Mouse (Mus musculus) ES-Bruce4 (cell line): ENCODE measurements around the gene Prkd2.

Experiments
- CTCF ChIP-seq: IDR thresholded peaks from one replicate; pipeline ENCODE4 v1.8.1; 2011; ENCODE audit warnings: low read depth, low read length
- POLR2A ChIP-seq: IDR thresholded peaks from one replicate; pipeline ENCODE4 v1.8.1; 2011; ENCODE audit warnings: low read length; ENCODE audit not compliant: insufficient read depth

DNA sequence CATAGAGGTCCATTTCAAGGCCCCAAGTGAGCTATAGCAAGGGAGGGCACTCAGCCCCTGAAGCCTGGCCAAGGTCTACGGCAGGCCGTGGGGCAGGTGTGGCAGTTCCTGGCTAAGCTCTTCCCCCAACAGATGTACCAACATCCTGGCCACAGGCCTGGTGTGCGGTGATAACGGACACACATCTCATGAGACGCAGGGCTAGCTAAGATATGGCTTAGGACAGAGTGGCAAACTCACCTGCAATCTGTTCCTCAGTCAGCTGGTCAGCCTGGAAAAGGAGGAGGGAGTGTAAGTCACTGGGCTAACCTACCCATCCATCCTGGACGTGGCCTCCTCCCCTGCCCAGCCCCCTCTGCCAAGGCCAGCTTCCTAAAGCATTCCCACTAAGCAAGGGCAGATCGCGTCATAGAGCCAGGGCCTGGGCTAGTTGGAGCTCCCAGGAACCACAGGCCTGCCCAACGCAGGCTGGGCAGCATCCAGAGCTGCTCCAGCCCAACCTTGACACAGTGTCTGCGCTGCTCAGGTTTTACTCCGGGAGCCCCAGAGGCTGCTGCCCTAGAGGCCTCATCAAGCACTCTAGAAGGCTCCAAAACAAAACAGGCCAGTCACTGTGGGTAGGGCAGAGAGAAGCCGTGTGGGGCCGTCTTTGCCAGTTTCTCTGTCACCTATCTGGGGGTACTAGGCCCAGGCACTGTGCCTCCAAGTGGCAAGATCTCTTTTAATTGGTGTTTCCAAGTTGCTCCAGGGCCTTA is 76.9 kb downstream of the Prkd2 start:
- TF ChIP-seq POLR2A = no peak
- no peak for TF ChIP-seq CTCF
